Mouse (Mus musculus) layer of hippocampus, adult 9-10 months (tissue): ENCODE data around the gene Gm10139.
"Not testable (repeated sequence)": the region's sequence is repeated elsewhere in the genome, so short reads cannot be mapped to it uniquely, and the experiment has no call there.

ENCODE experiments used
- DNase-seq: peaks from one replicate; pipeline ENCODE4 v3.0.0; 2022; ENCODE audit warnings: low spot score

The Gm10139 gene

GRCm38 (mm10) chr13:65512378-65512777 is at the start of gene Gm10139:
Gene Gm10139 (plus strand): TSS chr13:65512678.
- DNase-seq = not testable (repeated sequence)

GRCm38 (mm10) chr13:65557636-65558035 is 45.2 kb downstream of the Gm10139 start:
- not testable (repeated sequence) for DNase-seq
